Mouse (Mus musculus) MEL (cell line): ENCODE results near the gene Sertad2. TPM values are rescaled to one million over a fixed set of nuclear protein-coding genes. Genes with fewer than 3 reads are reported as not detected.

Source experiments
- DNase-seq: peaks from one replicate; pipeline ENCODE4 v3.0.0; 2011; ENCODE audit warnings: low read depth, low spot score
- H3K27ac ChIP-seq: 2 replicates; pipeline ENCODE4 v1.5.1; 2012; ENCODE audit warnings: low read depth, mild to moderate bottlenecking, control low read depth, low read length, moderate library complexity; ENCODE audit not compliant: control insufficient read depth
- H3K27me3 ChIP-seq, 2 experiments: fragments of 150-350 bp in 1 of 2; sonication (generic) in 1 of 2; 2 replicates each; pipeline ENCODE4 v1.6.1; 2012; ENCODE audit warnings: low read length in 2 of 2, mild to moderate bottlenecking in 2 of 2, improper control_type of control experiment in 1 of 2, moderate library complexity in 1 of 2; ENCODE audit not compliant: insufficient read depth in 2 of 2, control insufficient read depth in 1 of 2
- H3K36me3 ChIP-seq, 2 experiments: 2 replicates each; pipeline ENCODE4 v1.6.1; 2012 to 2014; ENCODE audit warnings: low read length in 2 of 2, improper control_type of control experiment in 1 of 2, inconsistent platforms in 1 of 2, mild to moderate bottlenecking in 1 of 2; ENCODE audit not compliant: insufficient read depth in 2 of 2, control insufficient read depth in 1 of 2
- H3K4me1 ChIP-seq, 2 experiments: fragments of 150-350 bp in 1 of 2; sonication (generic) in 1 of 2; 2 replicates each; pipeline ENCODE4 v1.6.1; 2012; ENCODE audit warnings: low read length in 2 of 2, improper control_type of control experiment in 1 of 2, mild to moderate bottlenecking in 1 of 2; ENCODE audit not compliant: insufficient read depth in 2 of 2, control insufficient read depth in 1 of 2
- H3K4me3 ChIP-seq, 2 experiments: fragments of 150-350 bp in 1 of 2; sonication (generic) in 1 of 2; 2 replicates each; pipeline ENCODE4 v1.5.1; 2012; ENCODE audit warnings: low read depth in 2 of 2, low read length in 2 of 2, mild to moderate bottlenecking in 2 of 2, moderate library complexity in 2 of 2, control low read depth in 1 of 2, improper control_type of control experiment in 1 of 2; ENCODE audit not compliant: control insufficient read depth in 1 of 2, insufficient read depth in 1 of 2
- H3K79me2 ChIP-seq: 2 replicates; pipeline ENCODE4 v1.6.1; 2012; ENCODE audit warnings: mild to moderate bottlenecking, low read length, moderate library complexity; ENCODE audit not compliant: control insufficient read depth, poor library complexity, insufficient read depth
- H3K9ac ChIP-seq: 2 replicates; pipeline ENCODE4 v1.6.1; 2012; ENCODE audit warnings: low read depth, mild to moderate bottlenecking, control low read depth, low read length, moderate library complexity; ENCODE audit not compliant: control insufficient read depth, poor library complexity, severe bottlenecking
- H3K9me3 ChIP-seq: fragments of 150-350 bp; sonication (generic); replicated peaks from 2 replicates; pipeline ENCODE4 v1.6.1; 2012; ENCODE audit warnings: mild to moderate bottlenecking, low read length, improper control_type of control experiment, moderate library complexity; ENCODE audit not compliant: insufficient read depth
- BHLHE40 ChIP-seq: IDR thresholded peaks from 2 replicates; pipeline ENCODE4 v1.6.1; 2012; ENCODE audit warnings: low read depth, mild to moderate bottlenecking, inconsistent platforms, low read length, improper control_type of control experiment, borderline replicate concordance
- CHD1 ChIP-seq: IDR thresholded peaks from 2 replicates; pipeline ENCODE4 v1.6.1; 2012; ENCODE audit warnings: low read depth, mild to moderate bottlenecking, inconsistent platforms, low read length, improper control_type of control experiment
- CHD2 ChIP-seq: IDR thresholded peaks from 2 replicates; pipeline ENCODE4 v1.6.1; 2011; ENCODE audit warnings: low read length, improper control_type of control experiment
- ELF1 ChIP-seq: IDR thresholded peaks from 2 replicates; pipeline ENCODE4 v1.6.1; 2014; ENCODE audit warnings: low read depth, mild to moderate bottlenecking, inconsistent platforms, low read length, improper control_type of control experiment, moderate library complexity
- EP300 ChIP-seq, 2 experiments: IDR thresholded peaks; 2 replicates each; pipeline ENCODE4 v1.6.1; 2011; ENCODE audit warnings: improper control_type of control experiment in 2 of 2, low read length in 2 of 2, low read depth in 1 of 2, mild to moderate bottlenecking in 1 of 2
- ETS1 ChIP-seq: IDR thresholded peaks from 2 replicates; pipeline ENCODE4 v1.6.1; 2012; ENCODE audit warnings: low read depth, mild to moderate bottlenecking, inconsistent platforms, low read length, improper control_type of control experiment, moderate library complexity
- GABPA ChIP-seq: IDR thresholded peaks from 2 replicates; pipeline ENCODE4 v1.6.1; 2012; ENCODE audit warnings: low read depth, mild to moderate bottlenecking, inconsistent platforms, low read length, improper control_type of control experiment, moderate library complexity
- GATA1 ChIP-seq: IDR thresholded peaks from 2 replicates; pipeline ENCODE4 v1.6.1; 2011; ENCODE audit warnings: low read depth, low read length, improper control_type of control experiment
- JUND ChIP-seq: IDR thresholded peaks from 2 replicates; pipeline ENCODE4 v1.6.1; 2011; ENCODE audit warnings: low read depth, mild to moderate bottlenecking, improper control_type of control experiment, low read length
- MAFK ChIP-seq: IDR thresholded peaks from 2 replicates; pipeline ENCODE4 v1.6.1; 2011; ENCODE audit warnings: low read depth, mild to moderate bottlenecking, low read length, improper control_type of control experiment, borderline replicate concordance
- MEF2A ChIP-seq: IDR thresholded peaks from 2 replicates; pipeline ENCODE4 v1.6.1; 2014; ENCODE audit warnings: low read depth, mild to moderate bottlenecking, inconsistent platforms, low read length, improper control_type of control experiment; ENCODE audit not compliant: poor library complexity, insufficient replicate concordance, severe bottlenecking; ENCODE audit errors: extremely low read depth
- MYC ChIP-seq: IDR thresholded peaks from 2 replicates; pipeline ENCODE4 v1.6.1; 2011; ENCODE audit warnings: low read depth, mild to moderate bottlenecking, low read length, improper control_type of control experiment, moderate library complexity
- NELFE ChIP-seq: IDR thresholded peaks from 2 replicates; pipeline ENCODE4 v1.6.1; 2011; ENCODE audit warnings: low read depth, low read length, improper control_type of control experiment
- POLR2AphosphoS2 ChIP-seq: IDR thresholded peaks from 2 replicates; pipeline ENCODE4 v1.6.1; 2011; ENCODE audit warnings: low read length, improper control_type of control experiment
- RAD21 ChIP-seq: IDR thresholded peaks from 2 replicates; pipeline ENCODE4 v1.6.1; 2011; ENCODE audit warnings: mild to moderate bottlenecking, low read depth, low read length, improper control_type of control experiment
- RCOR1 ChIP-seq: IDR thresholded peaks from 2 replicates; pipeline ENCODE4 v1.6.1; 2012; ENCODE audit warnings: low read depth, mild to moderate bottlenecking, inconsistent platforms, low read length, improper control_type of control experiment
- TAL1 ChIP-seq: IDR thresholded peaks from 2 replicates; pipeline ENCODE4 v1.6.1; 2012; ENCODE audit warnings: mild to moderate bottlenecking, inconsistent platforms, low read length, moderate library complexity, mixed read lengths
- TBP ChIP-seq: IDR thresholded peaks from 2 replicates; pipeline ENCODE4 v1.8.0; 2011; ENCODE audit warnings: low read depth, low read length, improper control_type of control experiment
- TCF12 ChIP-seq: IDR thresholded peaks from 2 replicates; pipeline ENCODE4 v1.6.1; 2014; ENCODE audit warnings: low read depth, mild to moderate bottlenecking, inconsistent platforms, low read length, improper control_type of control experiment, moderate library complexity
- UBTF ChIP-seq: IDR thresholded peaks from 2 replicates; pipeline ENCODE4 v1.6.1; 2012; ENCODE audit warnings: low read depth, mild to moderate bottlenecking, inconsistent platforms, low read length, improper control_type of control experiment, moderate library complexity, borderline replicate concordance; ENCODE audit not compliant: insufficient read depth
- USF2 ChIP-seq, 2 experiments: IDR thresholded peaks; 2 replicates each; pipeline ENCODE4 v1.6.1; 2011 to 2012; ENCODE audit warnings: improper control_type of control experiment in 2 of 2, low read length in 2 of 2, borderline replicate concordance in 1 of 2, inconsistent platforms in 1 of 2, low read depth in 1 of 2, mild to moderate bottlenecking in 1 of 2; ENCODE audit not compliant: insufficient read depth in 1 of 2
- ZC3H11A ChIP-seq: IDR thresholded peaks from 2 replicates; pipeline ENCODE4 v1.6.1; 2012; ENCODE audit warnings: low read depth, mild to moderate bottlenecking, inconsistent platforms, low read length, improper control_type of control experiment
- ZNF384 ChIP-seq: IDR thresholded peaks from 2 replicates; pipeline ENCODE4 v1.6.1; 2012; ENCODE audit warnings: low read depth, mild to moderate bottlenecking, inconsistent platforms, low read length, improper control_type of control experiment
- polyA plus RNA-seq, 2 experiments: library from polyadenylated mRNA; stranded (reverse) in 1 of 2; unstranded in 1 of 2; fragments of >175 nt in 1 of 2; fragments of >200 nt in 1 of 2; gene quantifications; 2 replicates each; pipeline versions ENCODE4 v1.2.1 to v1.2.4; 2012; ENCODE audit warnings: low replicate concordance in 2 of 2, low read depth in 1 of 2; ENCODE audit not compliant: insufficient read length in 2 of 2, insufficient read depth in 1 of 2, missing spikeins in 1 of 2
- total RNA-seq: library from RNA; depleted of rRNA; stranded (reverse); fragments of 300-350 nt; gene quantifications from 2 replicates; pipeline ENCODE4 v1.2.3, GENCODE M21; 2012

Gene Sertad2
- total and polyA plus RNA-seq, 3 experiments = 7.0 to 11.5 TPM; not detected in 1

DNA sequence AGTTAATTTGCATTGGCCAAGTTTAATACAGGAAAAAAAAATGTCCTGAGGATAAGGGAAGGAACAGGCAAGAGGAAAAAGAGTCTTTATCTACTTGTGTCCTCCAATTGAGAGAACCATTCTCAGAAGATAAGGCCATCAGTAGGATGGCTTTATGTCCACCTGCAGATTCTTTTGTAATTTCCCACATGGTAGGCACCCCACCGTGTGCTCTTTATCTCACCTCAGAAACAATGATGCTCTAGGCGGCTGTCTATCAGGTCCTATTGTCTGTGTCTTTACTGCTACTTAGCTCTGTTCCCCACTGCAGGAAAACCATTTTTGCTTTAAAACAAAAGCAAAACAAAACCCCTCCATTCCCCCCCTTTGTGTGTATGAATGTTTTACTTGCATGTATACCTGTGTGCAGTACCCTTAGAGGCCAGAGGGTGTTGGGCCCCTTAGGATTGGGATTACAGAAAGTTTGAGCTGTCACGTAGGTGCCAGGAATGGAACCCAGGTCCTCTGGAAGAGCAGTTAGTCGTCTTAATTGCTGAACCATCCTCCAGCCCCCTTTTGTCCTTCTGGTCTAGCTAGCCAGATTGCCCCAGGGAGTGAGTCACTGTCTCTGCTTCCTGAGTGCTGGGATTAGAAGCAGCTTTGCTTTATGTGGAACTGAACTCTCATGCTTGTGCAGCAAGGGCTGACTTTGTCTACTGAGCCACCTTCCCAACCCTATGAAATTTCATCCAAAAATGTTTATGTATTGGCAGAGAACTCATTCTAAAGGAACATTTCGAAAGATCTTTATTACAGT lies 41.7 kb upstream of the Sertad2 start:
- Histone ChIP-seq H3K9ac (no peak overlapping the region), H3K4me1 (no peaks in the 10 kb centered on the region), H3K36me3 (no peaks in the 10 kb centered on the region), H3K79me2 (no peaks in the 10 kb centered on the region), H3K9me3 (no peaks in the 10 kb centered on the region), H3K27ac (no peak overlapping the region), H3K27me3 (peaks cover 0 to 3% of the 10 kb centered on the region in 2 experiments; a peak in 2 of 4 replicates)
- no peak for DNase-seq
- no peak for TF ChIP-seq ELF1
- no peak for TF ChIP-seq TCF12
- TF ChIP-seq POLR2AphosphoS2 = no peak
- TF ChIP-seq TAL1 = no peak
- no peak for TF ChIP-seq USF2 (IDR thresholded peaks at IDR 0.05; ENCODE audit: borderline replicate concordance in 1 of 2, insufficient read depth in 1 of 2, low read depth in 1 of 2, low read length in 2 of 2)
- TF ChIP-seq GATA1 = no peak
- no peak for TF ChIP-seq CHD1
- no peak for TF ChIP-seq JUND
- no peak for TF ChIP-seq BHLHE40
- TF ChIP-seq CHD2 = no peak
- TF ChIP-seq RCOR1 = no peak
- TF ChIP-seq RAD21 = no peak
- no peak for TF ChIP-seq MEF2A
- TF ChIP-seq ZC3H11A = no peak
- TF ChIP-seq, all 39 proteins: peak for 0
- no peak overlapping the region for H3K4me3 ChIP-seq

DNA sequence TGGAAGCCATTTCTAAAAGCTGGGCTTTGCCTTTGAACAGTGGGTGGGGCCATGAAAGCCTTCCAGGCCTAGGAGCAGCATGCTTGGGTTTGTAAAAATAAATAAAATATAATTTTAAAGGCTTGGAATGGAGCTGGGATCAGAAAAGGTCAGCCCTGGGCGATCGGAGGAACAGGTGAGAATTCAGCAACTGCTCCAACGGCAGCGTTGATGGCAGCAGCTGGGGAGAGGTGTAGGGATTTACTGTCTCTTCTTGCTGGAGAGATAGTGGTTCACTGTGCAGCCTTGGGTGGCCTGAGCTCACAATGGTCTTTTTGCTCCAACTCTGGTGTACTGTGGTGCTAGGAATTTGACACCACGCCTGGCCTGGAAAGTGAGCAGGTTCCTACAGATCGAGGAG lies 29.5 kb upstream of the Sertad2 start:
- no peaks in the 10 kb centered on the region for H3K4me1 ChIP-seq
- H3K36me3 ChIP-seq = no peaks in the 10 kb centered on the region
- H3K27ac ChIP-seq = no peak overlapping the region
- DNase-seq = no peak
- H3K9ac ChIP-seq = no peak overlapping the region
- H3K9me3 ChIP-seq = no peaks in the 10 kb centered on the region
- no peak for TF ChIP-seq EP300 (IDR thresholded peaks at IDR 0.05; ENCODE audit: low read depth in 1 of 2, low read length in 2 of 2)
- TF ChIP-seq MAFK = no peak
- no peak for TF ChIP-seq ZNF384
- no peak for TF ChIP-seq MYC
- TF ChIP-seq ETS1 = no peak
- no peak for TF ChIP-seq TBP
- TF ChIP-seq GABPA = no peak
- TF ChIP-seq TCF12 = no peak
- TF ChIP-seq GATA1 = no peak
- no peak for TF ChIP-seq NELFE
- no peak for TF ChIP-seq UBTF
- H3K79me2 ChIP-seq = no peaks in the 10 kb centered on the region
- H3K27me3 ChIP-seq = no peaks in the 10 kb centered on the region
- no peak overlapping the region for H3K4me3 ChIP-seq
